In the genomic region with DNA sequence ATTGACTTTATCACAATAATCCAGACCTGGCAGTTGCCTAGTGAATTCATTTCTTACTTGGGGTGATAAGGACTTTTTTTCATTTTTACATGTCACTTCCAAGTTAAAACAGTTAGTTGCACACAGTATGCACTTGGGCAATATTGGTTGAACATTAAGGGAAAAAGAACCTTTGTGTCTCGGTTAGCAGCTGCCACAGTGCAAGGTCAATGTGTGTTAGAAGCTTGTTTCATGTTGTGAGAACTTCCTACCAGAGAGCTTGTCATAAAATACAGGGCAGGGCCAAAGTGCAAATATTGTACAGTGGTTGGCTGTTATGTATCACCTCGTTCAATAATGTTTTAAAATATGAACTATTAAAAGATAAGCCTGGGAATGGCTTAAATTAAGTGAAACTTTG, we compare ENCODE assay signal across 12 mouse cellular contexts.
"Had no signal": no experiment of that assay in that cellular context is flagged by ENCODE, and none has a peak within 500 bp of the region (broad histone marks: within the 10 kb centered on the region; RNA-seq: fewer than 3 reads in every experiment).

No protein-coding gene starts in this region.

- DNase-seq: kidney, postnatal 4 days; left cerebral cortex, postnatal 4 days; liver, embryonic 13.5 days; lung, adult 18-20 months; spleen, adult 18-20 months; thymus, adult 18-20 months; thymus, postnatal 14 days had no signal

- H3K9me3 ChIP-seq: limb, embryonic 13.5 days; liver, embryonic 13.5 days; midbrain, embryonic 12.5 days; neural tube, embryonic 15.5 days had no signal

- H3K36me3 ChIP-seq: limb, embryonic 13.5 days; liver, embryonic 13.5 days; midbrain, embryonic 12.5 days; neural tube, embryonic 15.5 days had no signal

- H3K9ac ChIP-seq: hindbrain, embryonic 14.5 days; limb, embryonic 13.5 days; liver, embryonic 13.5 days; midbrain, embryonic 12.5 days; neural tube, embryonic 15.5 days had no signal

- H3K4me2 ChIP-seq: hindbrain, embryonic 14.5 days; limb, embryonic 13.5 days; liver, embryonic 13.5 days; midbrain, embryonic 12.5 days; neural tube, embryonic 15.5 days had no signal

- H3K27ac ChIP-seq: hindbrain, embryonic 14.5 days; limb, embryonic 13.5 days; liver, embryonic 13.5 days; midbrain, embryonic 12.5 days; neural tube, embryonic 15.5 days had no signal

- H3K4me1 ChIP-seq: limb, embryonic 13.5 days; liver, embryonic 13.5 days; midbrain, embryonic 12.5 days; neural tube, embryonic 15.5 days had no signal

- H3K27me3 ChIP-seq: limb, embryonic 13.5 days; liver, embryonic 13.5 days; midbrain, embryonic 12.5 days; neural tube, embryonic 15.5 days had no signal

- H3K4me3 ChIP-seq: limb, embryonic 13.5 days; liver, embryonic 13.5 days; midbrain, embryonic 12.5 days; myocyte; neural tube, embryonic 15.5 days had no signal
